Mouse (Mus musculus): ENCODE results near the gene Tex26. TPM values are rescaled to one million over a fixed set of nuclear protein-coding genes. Genes with fewer than 3 reads are reported as not detected.

The Tex26 gene
- polyA plus RNA-seq, 1 experiment: not detected

DNA sequence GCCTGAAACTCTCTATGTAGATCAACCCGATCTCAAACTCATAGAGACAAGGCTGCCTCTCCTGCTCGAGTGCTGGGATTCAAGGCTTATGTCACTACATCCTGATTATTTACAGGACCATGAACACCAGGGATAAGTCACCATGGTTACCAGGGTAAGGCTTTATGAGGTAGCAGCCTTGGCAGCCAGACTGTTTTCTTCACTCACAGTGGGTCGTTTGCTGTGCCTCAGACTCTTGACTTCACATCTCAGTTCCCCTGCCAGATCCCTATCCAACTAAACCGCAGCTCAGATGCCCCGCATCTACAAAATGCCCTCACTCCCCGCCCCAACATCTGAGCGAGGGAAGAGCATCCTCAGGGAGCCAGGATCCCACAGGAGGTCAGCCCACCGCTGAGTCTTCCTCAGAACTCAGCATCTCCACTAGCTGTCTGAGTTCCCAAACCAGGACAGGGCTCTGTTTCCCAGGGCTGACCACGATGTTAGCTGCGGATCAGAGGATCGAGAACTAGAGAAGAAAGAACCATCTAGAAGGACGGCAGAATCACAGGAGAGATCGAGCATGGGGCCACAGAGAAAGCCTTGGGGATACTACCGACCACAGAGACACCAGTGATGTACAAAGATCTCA, 2.3 kb downstream of the Tex26 start:
- whole genome bisulfite sequencing: 47% methylated on average over 14 of the region's 14 CpGs
- Histone ChIP-seq H3K4me3 (ENCODE audit: insufficient read depth, low read depth, low read length) (no peak overlapping the region), H3K4me1 (ENCODE audit: control insufficient read depth, insufficient read depth, low read length) (peaks cover 11% of the 10 kb centered on the region), H3K27ac (ENCODE audit: insufficient read depth, low read depth, low read length) (no peak overlapping the region)
- TF ChIP-seq CTCF (IDR thresholded peaks at IDR 0.05; ENCODE audit: insufficient read depth, low read depth, low read length) (no peak), POLR2A (IDR thresholded peaks at IDR 0.05; ENCODE audit: insufficient read depth, low read depth, low read length) (no peak)

- no peak overlapping the region for H3K4me3 ChIP-seq (ENCODE audit: insufficient read depth, low read depth, low read length)
- WGBS: 69% methylated on average over 15 of the region's 15 CpGs
- no peak overlapping the region for H3K27ac ChIP-seq (ENCODE audit: insufficient read depth, low read depth, low read length)
- H3K4me1 ChIP-seq (ENCODE audit: control insufficient read depth, insufficient read depth, low read length): peaks cover 11% of the 10 kb centered on the region
- no peak for TF ChIP-seq POLR2A (IDR thresholded peaks at IDR 0.05; ENCODE audit: insufficient read depth, low read depth, low read length)
- no peak for TF ChIP-seq CTCF (IDR thresholded peaks at IDR 0.05; ENCODE audit: insufficient read depth, low read depth, low read length)
These were observed 2.8 kb downstream of the Tex26 start for GRCm38 (mm10) chr5:149442277-149442660.

DNA sequence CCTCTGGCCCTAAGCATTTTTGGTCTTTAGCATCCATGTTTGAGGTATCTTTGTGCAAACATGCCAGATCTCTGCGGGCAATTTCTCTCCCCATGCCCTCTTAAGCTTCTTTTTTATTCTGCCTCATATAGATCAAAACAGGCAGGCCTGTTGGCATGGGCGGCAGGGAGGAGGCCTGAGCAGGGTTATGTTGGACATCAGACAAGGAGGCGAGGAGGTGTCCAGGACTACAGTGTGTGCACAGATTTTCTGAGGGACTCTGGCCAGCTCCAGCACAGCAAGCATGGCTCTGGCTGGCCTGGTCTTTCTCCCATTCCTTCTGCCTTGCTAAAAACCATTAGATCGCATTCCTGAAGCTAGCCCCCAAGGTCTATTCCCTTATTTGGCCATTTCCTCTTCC, 5.0 kb downstream of the Tex26 start:
- Histone ChIP-seq H3K4me1 (ENCODE audit: control insufficient read depth, insufficient read depth, low read length) (peaks cover 10% of the 10 kb centered on the region), H3K27ac (ENCODE audit: insufficient read depth, low read depth, low read length) (no peak overlapping the region), H3K4me3 (ENCODE audit: insufficient read depth, low read depth, low read length) (no peak overlapping the region)
- TF ChIP-seq CTCF (IDR thresholded peaks at IDR 0.05; ENCODE audit: insufficient read depth, low read depth, low read length) (no peak), POLR2A (IDR thresholded peaks at IDR 0.05; ENCODE audit: insufficient read depth, low read depth, low read length) (no peak)
- WGBS: 78% methylated on average over 4 of the region's 4 CpGs

GRCm38 (mm10) chr5:149446495-149446894, 7.0 kb downstream of the Tex26 start:
- no peak overlapping the region for H3K4me3 ChIP-seq (ENCODE audit: insufficient read depth, low read depth, low read length)
- WGBS: 91% methylated on average over 7 of the region's 7 CpGs
- TF ChIP-seq CTCF (IDR thresholded peaks at IDR 0.05; ENCODE audit: insufficient read depth, low read depth, low read length) (no peak), POLR2A (IDR thresholded peaks at IDR 0.05; ENCODE audit: insufficient read depth, low read depth, low read length) (no peak)
- H3K27ac ChIP-seq (ENCODE audit: insufficient read depth, low read depth, low read length): no peak overlapping the region
- peaks cover 7% of the 10 kb centered on the region for H3K4me1 ChIP-seq (ENCODE audit: control insufficient read depth, insufficient read depth, low read length)

DNA sequence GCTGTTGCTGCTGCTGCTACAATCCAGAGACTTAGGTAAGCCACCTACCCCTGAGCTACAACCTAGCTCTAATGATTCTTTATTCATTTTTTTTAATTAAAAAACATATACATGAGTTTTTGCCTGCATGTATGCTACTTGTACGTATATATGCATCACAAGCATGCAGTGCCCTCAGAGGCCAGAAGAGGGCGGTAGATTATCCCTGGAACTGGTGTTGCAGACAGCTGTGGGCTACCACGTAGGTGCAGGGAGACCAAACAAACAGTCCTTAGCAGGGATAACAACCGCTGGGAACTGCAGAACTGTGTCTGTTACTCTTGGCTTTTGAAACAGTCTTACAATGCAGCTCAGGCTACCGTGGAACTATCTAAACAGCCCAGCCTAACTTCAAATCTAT, 8.3 kb downstream of the Tex26 start:
- WGBS: 82% methylated on average over 5 of the region's 5 CpGs
- TF ChIP-seq CTCF (IDR thresholded peaks at IDR 0.05; ENCODE audit: insufficient read depth, low read depth, low read length) (peak; percentile 26; the same call in 1 of the 2 replicates), POLR2A (IDR thresholded peaks at IDR 0.05; ENCODE audit: insufficient read depth, low read depth, low read length) (no peak)
- no peak overlapping the region for H3K4me3 ChIP-seq (ENCODE audit: insufficient read depth, low read depth, low read length)
- no peak overlapping the region for H3K27ac ChIP-seq (ENCODE audit: insufficient read depth, low read depth, low read length)
- H3K4me1 ChIP-seq (ENCODE audit: control insufficient read depth, insufficient read depth, low read length): peaks cover 3% of the 10 kb centered on the region

DNA sequence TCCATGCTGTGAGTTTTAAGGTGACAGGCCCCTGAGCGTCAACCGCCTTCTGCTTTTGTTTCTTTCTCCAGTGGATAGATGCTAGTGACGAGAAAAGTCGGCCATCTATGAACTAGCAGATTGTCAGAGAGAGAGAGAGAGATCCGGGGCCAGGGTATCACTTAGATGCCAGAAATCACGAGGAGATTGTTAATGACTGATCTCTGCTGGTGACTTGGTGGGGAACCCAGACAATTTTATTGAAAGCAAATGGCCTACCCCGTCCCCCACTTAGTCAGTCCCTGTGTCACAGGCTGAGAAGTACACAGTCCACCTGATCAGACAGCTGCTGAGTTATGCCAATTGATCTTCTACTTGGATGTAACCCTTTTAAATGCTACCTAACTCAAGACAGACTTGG, 9.9 kb downstream of the Tex26 start:
- WGBS: 90% methylated on average over 7 of the region's 7 CpGs
- Histone ChIP-seq H3K27ac (ENCODE audit: insufficient read depth, low read depth, low read length) (no peak overlapping the region), H3K4me3 (ENCODE audit: insufficient read depth, low read depth, low read length) (no peak overlapping the region), H3K4me1 (ENCODE audit: control insufficient read depth, insufficient read depth, low read length) (peaks cover 3% of the 10 kb centered on the region)
- no peak for TF ChIP-seq POLR2A (IDR thresholded peaks at IDR 0.05; ENCODE audit: insufficient read depth, low read depth, low read length)
- TF ChIP-seq CTCF (IDR thresholded peaks at IDR 0.05; ENCODE audit: insufficient read depth, low read depth, low read length): no peak

DNA sequence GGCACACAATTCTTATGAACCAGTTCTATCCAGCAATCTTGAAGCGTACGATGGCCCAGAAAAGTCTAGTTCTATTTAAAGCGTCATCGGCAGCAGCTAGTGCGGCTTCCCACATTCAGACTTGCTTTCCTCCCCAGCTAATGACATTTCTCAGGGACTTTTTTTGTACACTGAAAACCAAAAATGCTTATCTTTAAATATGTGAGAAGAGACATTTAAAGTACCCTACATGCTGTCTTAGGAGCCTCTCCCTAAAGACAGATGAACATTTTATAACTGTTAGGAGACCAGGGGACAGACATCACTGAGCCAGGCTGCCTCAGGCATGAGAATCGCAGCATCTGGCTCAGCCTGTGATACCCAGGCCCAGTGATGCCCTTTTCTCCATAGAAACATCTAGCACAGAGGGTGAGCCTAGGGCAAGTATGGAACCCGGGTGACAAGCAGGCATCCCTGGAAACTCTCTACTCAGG, 11.8 kb downstream of the Tex26 start:
- Histone ChIP-seq H3K27ac (ENCODE audit: insufficient read depth, low read depth, low read length) (peak overlapping the region; percentile 75), H3K4me3 (ENCODE audit: insufficient read depth, low read depth, low read length) (no peak overlapping the region), H3K4me1 (ENCODE audit: control insufficient read depth, insufficient read depth, low read length) (peaks cover 3% of the 10 kb centered on the region)
- no peak for TF ChIP-seq POLR2A (IDR thresholded peaks at IDR 0.05; ENCODE audit: insufficient read depth, low read depth, low read length)
- WGBS: 31% methylated on average over 7 of the region's 7 CpGs

DNA sequence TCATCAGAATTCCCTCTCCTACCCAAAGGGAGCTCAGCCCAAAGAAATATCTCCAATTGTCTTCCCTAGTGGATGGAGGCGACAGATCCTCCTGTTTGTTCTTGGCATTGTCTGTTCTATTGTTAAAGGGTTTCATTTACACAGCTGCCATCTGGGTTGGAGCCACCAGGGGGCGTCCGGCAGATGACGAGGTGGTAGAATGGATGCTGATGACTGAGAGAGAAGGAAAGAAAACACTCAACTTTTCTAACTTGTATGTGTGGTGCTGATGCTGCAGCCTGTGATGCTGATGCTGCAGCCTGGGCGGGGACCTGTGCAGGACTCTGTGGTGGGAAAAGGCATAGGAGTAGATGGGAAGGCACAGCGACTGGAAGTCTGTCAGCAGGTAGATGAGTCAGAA, 14.8 kb downstream of the Tex26 start:
- Histone ChIP-seq H3K4me3 (ENCODE audit: insufficient read depth, low read depth, low read length) (no peak overlapping the region), H3K27ac (ENCODE audit: insufficient read depth, low read depth, low read length) (no peak overlapping the region), H3K4me1 (ENCODE audit: control insufficient read depth, insufficient read depth, low read length) (peaks cover 7% of the 10 kb centered on the region)
- WGBS: 36% methylated on average over 6 of the region's 6 CpGs
- TF ChIP-seq POLR2A (IDR thresholded peaks at IDR 0.05; ENCODE audit: insufficient read depth, low read depth, low read length): no peak
- TF ChIP-seq CTCF (IDR thresholded peaks at IDR 0.05; ENCODE audit: insufficient read depth, low read depth, low read length): 0 out of 2 replicates have a peak, but pooled peaks have one; percentile 17

DNA sequence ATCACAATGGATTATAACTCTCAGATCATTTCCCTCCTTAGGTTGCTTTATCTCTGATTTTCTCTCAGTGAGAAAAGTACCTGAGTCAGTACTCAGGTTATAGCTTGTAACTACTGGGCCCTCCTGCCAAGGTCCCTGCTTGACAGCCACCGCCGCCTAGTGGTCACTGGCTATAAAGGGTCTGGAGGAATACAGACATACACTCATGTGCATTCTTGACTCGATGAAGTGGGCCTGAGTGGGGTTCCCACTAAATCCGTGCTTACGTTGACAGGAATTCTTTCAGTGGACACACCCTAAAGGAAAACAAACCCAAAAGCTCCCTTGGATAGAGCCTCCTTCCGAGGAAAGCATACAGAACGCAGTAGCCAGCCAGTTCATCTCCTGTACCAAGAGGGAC, 17.1 kb downstream of the Tex26 start:
- WGBS: 94% methylated on average over 7 of the region's 7 CpGs
- TF ChIP-seq POLR2A (IDR thresholded peaks at IDR 0.05; ENCODE audit: insufficient read depth, low read depth, low read length) (no peak), CTCF (IDR thresholded peaks at IDR 0.05; ENCODE audit: insufficient read depth, low read depth, low read length) (no peak)
- Histone ChIP-seq H3K27ac (ENCODE audit: insufficient read depth, low read depth, low read length) (no peak overlapping the region), H3K4me1 (ENCODE audit: control insufficient read depth, insufficient read depth, low read length) (peaks cover 4% of the 10 kb centered on the region), H3K4me3 (ENCODE audit: insufficient read depth, low read depth, low read length) (no peak overlapping the region)
